Mouse (Mus musculus) large intestine, adult 2 months (tissue): ENCODE measurements at regions not wholly inside any gene's neighbourhood (a gene's known extent, or its start where the extent isn't known, plus 50 kb on each side); places are given as distances from the start of the nearest gene placed in this dataset.

ENCODE experiments used
- DNase-seq: peaks from one replicate; pipeline ENCODE4 v3.0.0-alpha.2; 2012; ENCODE audit warnings: low read depth, low spot score
- WGBS: fragments of 180-500 bp; shearing (Covaris S2); methylation state at CpG from one replicate; pipeline ENCODE4 v1.1.7; 2018; 5-methylcytosine and 5-hydroxymethylcytosine counted together

- 56% methylated on average over 10 of the region's 10 CpGs for WGBS
- no peak for DNase-seq
These were observed 319.2 kb upstream of the G2e3 start for GRCm38 (mm10) chr12:51028601-51029174.

DNA sequence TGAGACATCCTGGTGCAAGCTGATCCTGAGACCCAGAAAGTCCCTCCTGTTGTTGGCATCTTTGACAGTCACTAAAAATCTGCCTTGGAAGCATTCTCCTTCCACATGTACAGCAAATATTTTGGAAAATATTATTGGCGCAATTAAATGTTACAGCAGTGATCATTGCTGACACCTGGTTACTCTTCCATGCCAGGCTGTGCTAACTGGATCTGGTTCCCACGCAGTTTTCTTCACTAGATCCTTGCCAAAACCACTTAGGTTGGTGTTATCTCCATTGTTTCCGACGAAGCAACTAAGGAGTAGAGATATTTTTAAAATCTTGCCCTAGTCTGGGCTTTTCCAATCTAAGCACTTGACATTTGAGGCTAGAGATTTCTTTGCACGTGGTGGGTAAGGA lies 321.8 kb upstream of the G2e3 start:
- DNase-seq, result no peak
- WGBS, result 69% methylated on average over 5 of the region's 5 CpGs

- no peak for DNase-seq
- WGBS, result 65% methylated on average over 3 of the region's 3 CpGs
These were observed 322.3 kb upstream of the G2e3 start for GRCm38 (mm10) chr12:51025531-51025930.

DNA sequence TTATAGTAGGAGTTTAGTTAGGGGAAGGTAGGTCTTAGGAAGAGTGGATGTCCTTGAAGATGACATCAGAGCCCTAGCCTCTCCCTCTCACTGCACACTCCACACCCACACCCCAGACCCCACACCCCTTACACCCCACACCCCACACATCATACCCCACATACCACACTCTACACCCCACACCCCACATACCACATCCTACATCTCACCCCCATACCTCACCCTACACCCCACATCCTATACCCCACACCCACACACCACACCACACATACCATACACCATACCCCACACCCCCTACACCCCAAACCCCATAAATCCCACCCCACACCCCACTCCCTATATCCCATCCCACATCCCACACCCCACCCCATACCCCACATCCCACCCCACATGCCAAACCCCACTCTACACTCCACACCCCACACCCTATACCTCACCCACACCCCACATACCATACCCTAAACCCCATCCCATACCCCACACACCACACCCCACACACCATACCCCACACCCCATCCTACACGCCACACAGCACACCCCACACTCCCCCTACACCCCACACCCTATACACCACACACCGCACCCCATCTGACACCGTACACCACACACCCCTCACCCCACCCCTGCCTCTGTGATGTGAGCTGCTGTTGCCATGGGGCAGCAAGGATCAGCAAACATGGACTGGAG lies 323.7 kb upstream of the G2e3 start:
- no peak for DNase-seq
- 87% methylated on average over 3 of the region's 3 CpGs for WGBS

GRCm38 (mm10) chr12:51018185-51018584 lies 329.7 kb upstream of the G2e3 start:
- 85% methylated on average over 5 of the region's 5 CpGs for WGBS
- DNase-seq, result no peak

DNA sequence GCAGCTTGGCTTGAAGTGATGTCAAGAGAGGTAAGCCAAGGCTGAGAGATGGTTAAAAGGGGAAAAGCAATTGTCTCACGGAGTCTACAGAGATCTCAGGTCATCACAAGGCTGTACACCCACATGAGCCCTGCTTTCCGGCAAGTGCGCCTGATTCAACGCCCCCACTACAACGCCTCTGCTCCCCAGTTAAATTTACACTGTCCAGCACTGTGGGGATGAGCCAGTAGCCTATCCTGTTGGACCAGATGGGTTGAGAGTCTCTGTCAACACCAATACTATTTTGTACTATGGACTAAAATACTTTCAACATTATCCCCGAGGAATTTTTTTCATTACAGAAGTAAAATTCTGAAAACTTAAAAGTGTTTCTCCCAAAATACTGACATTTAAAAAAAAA lies 331.8 kb upstream of the G2e3 start:
- 86% methylated on average over 6 of the region's 6 CpGs for WGBS
- DNase-seq, result no peak

DNA sequence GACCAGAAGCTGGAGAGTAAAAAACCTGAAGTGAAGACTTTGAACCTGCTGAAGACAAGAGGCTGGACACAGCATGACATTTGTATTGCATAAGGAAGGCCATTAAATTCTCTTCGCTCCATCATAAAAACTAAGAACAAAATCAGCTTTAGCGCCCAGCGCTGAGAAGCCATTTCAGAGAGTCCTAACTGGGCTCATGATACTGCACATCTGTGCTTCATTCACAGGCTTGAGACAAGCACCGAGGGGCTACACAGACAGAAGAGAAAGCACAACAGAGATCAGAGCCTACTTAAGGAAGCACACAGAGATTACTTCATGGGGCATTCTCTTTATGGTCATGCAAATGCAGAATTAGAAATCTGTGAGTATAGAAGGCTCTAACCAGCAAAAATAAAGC lies 338.2 kb upstream of the G2e3 start:
- DNase-seq, result no peak
- WGBS, result 88% methylated on average over 4 of the region's 4 CpGs

GRCm38 (mm10) chr12:51001722-51002592 lies 345.9 kb upstream of the G2e3 start:
- DNase-seq, result no peak
- 56% methylated on average over 12 of the region's 12 CpGs for WGBS

DNA sequence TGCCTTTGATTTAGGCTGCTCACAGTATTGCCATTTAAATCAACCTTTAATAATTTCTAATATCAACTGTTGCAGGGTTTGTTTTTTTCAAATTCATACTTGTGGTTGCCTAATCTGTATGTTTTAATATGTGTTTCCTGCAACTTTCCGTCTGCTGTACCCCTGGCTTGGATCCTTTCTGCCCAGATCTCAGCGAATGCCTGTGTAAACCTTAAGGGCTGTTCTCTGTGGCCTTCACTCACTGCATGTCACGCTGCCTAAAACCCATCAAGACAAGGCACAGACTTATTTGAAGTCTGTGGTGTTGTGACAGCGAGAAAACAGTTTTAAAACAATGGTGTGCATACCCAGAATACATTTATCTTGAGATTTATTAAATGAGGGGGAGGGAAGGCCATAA lies 346.8 kb upstream of the G2e3 start:
- DNase-seq, result no peak
- 55% methylated on average over 4 of the region's 4 CpGs for WGBS

DNA sequence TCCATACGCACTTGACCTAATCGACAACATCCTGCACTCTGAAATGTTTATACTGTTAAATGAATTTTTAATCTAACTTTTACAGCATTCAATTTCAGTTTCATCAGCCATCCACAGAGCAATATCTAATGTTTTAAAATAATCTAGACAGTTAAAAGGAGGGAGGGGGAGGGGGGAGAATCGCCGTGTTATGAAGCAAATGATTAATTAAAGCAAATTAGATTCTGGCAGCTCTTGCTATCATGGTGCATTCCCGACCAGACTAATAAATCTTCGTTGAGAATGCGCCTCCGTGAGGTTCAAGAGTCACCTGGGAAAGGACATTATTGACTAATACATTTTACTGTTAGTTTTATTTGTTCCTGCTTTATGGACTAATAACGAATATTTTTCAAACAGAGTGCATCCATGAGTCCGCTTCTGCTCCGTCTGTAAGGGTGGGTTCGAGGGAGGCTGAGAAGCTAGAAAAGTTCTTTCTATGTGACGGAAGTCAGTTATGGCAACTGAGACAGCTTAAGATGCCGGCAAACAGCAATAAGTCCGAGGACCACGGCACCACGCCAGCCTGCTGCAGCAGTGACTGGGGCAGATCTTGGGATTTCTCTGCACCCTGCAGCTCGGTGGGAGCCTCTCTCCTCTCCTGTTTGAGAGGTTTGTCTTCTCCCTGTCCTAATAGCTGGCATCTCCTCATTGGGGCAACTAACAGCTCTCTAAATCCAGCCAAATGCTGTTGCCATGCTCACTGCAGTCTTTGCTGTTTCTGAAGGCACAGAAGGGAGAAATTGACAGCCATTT lies 347.4 kb upstream of the G2e3 start:
- no peak for DNase-seq
- WGBS, result 41% methylated on average over 18 of the region's 18 CpGs

DNA sequence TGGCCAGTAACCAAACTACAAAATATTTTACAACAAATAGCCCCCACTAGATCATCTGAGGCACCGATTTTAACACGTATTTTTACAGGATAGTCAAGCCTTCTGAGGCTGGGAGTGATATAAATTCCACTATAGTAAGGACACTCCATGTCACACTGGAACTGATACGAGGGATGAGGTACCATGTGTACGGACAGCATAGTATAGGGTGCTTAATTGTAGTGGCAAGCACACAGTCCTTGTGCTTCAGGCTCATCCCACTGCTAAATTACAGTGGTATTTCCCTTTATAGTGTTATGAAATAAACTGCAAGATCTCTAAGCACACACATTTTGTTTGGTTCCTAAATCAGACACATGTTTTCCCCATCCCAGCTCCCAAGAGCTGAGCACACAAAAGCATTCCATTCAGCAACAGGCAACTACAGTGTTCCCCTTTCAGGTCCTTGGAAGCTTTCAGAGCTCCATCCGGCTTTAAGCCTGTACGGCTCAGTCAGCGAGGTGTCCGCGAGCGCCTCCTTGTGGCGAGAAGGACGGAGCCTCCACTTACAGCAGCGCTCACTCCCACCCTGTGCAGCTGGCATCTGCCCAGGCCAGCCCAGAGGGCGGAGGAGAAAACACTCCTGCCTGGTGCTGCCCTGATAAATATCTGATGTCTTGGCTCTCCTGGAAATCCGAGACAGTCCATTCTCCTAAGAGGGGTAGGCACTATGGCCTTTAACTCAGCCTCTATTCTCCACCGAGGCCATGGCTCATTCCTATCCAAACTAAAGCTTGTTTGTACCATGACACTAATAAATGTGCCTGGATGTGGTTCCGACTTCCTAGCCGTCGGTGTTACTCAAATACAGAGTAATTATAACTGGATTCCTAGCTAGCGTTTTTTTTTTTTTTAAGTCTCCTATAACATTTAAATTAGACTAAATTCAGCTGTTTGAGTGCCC lies 348.3 kb upstream of the G2e3 start:
- no peak for DNase-seq
- 25% methylated on average over 20 of the region's 20 CpGs for WGBS

GRCm38 (mm10) chr12:50995664-50996063 lies 346.8 kb upstream of the Prkd1 start:
- DNase-seq, result no peak
- WGBS, result 51% methylated on average over 1 of the region's 1 CpGs

GRCm38 (mm10) chr12:50989561-50990325 lies 340.8 kb upstream of the Prkd1 start:
- 49% methylated on average over 12 of the region's 12 CpGs for WGBS
- no peak for DNase-seq

DNA sequence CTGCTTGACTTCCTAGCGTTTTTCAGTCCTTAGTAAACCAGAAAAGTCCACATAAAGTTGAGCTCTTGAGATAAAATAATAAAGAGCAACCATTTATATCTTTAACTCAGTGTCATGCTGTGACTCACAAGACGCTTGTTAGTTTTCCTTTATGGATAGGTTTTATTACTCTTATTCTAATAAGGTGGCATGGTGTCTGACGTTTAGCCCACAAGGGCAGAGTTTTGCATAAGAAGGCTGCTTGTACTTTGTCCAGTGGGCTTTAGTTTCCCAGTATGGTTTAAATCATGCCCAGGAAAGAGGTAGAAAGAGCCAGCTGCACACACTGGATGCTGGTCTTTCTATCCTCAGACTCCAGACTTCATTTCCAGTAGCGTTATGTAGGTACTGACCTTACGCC lies 332.4 kb upstream of the Prkd1 start:
- DNase-seq, result no peak
- WGBS, result 50% methylated on average over 5 of the region's 5 CpGs

DNA sequence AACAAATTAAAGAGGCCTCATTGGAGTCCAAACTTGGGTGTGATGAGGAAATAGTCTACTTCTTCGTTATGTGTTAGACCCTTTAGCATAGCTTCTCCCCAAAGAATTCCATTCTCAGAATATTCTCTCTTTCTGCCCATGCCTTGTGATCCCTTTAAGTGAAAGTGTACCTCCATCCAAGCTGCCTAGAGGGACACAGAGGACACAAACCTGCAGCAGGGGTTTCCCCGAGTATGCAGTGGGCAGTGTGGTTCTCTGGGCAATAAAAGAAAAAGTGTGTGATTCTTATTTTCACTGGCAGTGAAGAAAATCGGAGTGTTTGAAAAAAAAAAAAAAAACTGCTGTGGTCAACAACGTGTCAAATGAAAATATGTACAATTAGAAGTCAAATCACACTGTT lies 331.9 kb upstream of the Prkd1 start:
- 66% methylated on average over 4 of the region's 4 CpGs for WGBS
- no peak for DNase-seq

- DNase-seq, result no peak
- 86% methylated on average over 1 of the region's 1 CpGs for WGBS
These were observed 321.8 kb upstream of the Prkd1 start for GRCm38 (mm10) chr12:50970759-50971122.

DNA sequence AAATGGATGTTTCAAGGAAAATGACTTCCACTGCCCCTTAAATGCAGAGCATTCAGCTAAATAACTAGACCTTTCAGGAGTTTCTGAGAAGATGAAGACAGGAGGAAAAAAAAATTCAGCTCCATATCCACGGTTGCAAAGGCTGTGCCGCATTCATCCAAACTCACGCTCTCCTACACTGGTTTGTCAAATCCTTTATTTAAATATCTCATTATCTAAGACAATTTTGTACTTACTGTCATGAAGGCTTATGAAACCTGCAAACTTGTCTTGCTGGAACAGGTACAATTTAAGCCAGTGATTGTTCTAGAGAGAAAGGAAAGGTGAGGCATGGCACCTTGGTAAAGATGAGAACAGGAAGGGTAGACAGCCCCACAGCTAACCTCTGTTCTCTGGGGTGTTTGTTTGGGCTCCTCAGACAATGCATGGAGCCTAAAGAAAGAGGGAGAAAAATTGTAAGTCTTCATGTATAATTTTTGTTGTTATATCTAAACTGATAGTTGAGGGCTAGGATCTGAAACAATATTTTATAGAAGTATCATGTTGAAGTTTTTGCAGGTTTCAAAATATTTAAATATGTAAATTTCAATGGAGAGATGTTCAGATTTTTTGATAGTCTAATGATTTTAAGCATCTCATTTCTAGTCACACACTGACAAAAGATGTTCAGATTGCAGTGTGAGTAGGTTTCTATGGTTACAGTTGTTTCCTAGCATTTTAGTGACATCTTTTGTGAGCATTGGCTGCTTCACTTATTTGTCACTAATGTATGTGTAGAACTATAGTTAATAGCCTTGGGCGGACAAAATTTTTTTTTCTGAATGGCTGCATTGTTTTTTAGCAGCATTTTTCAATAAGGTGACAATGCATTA lies 321.2 kb upstream of the Prkd1 start:
- 87% methylated on average over 4 of the region's 4 CpGs for WGBS

More for the DNA sequence above, 321.2 kb upstream of the Prkd1 start:
- no peak for DNase-seq
